ENCODE assay signal across 9 mouse cellular contexts in the genomic region with DNA sequence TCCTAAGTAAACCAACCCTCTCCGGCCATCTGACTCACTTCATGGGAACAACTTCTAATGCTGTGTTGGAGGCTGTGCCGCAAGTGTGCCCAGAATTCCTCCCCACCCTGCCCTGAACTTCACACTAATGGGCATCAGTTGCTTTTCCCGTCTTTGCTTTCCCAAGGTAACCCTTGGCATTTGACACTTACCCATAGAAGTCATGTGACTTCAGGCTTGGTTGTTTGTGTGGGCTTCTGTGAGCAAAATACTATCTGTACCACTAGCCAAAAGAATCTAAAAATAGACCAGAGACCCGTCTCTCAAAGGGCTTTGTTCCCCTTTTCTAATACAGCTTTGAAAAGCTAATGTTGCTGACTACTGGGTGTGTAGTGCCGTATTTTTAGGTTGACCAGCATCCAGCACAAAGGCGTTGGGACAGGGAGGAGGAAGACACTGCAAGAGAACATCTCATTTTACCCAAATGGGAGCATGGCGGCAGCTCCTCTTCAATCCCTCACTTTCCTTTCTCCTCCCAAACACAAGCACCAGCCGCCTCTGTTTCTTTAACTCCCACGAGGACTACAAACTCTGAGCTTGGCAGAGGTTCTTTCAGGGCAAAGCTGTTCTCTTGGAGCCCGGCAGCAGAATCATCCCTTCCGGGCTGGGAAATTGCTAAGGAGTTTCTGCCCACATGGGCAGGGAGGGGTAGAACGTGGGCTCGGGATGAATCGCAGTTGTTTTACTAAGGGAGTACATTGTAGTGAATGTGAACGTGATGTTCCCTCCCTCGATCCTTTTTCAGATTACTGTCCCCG. TPM values are rescaled to one million over a fixed set of nuclear protein-coding genes. Genes with fewer than 3 reads are reported as not detected.
DNase-seq lines count a peak whose midpoint lies in the region; ATAC-seq lines count a peak whose summit lies in the region.
"Had no signal": no experiment of that assay in that cellular context is flagged by ENCODE, and none has a peak within 500 bp of the region (broad histone marks: within the 10 kb centered on the region; RNA-seq: fewer than 3 reads in every experiment).

No protein-coding gene starts in this region.

- peaks cover 11% of the 10 kb centered on the region; the same call in 1 of the 2 replicates for H3K4me1 ChIP-seq in intestine, embryonic 15.5 days (replicated peaks)
- peaks cover 9% of the 10 kb centered on the region for H3K4me1 ChIP-seq in intestine, embryonic 16.5 days (ENCODE audit: control insufficient read depth, insufficient read depth, low read length)

- H3K4me2 ChIP-seq in intestine, embryonic 15.5 days (replicated peaks): 0 out of 2 replicates have a peak overlapping the region, but pooled peaks have one; percentile 14
- no peak overlapping the region for H3K4me2 ChIP-seq in intestine, embryonic 16.5 days (ENCODE audit: low read depth, low read length)
- H3K4me2 ChIP-seq: midbrain, embryonic 12.5 days had no signal

- no peaks in the 10 kb centered on the region for H3K9me3 ChIP-seq in intestine, embryonic 15.5 days
- H3K9me3 ChIP-seq in intestine, embryonic 16.5 days (ENCODE audit: control insufficient read depth, low read length): no peaks in the 10 kb centered on the region
- H3K9me3 ChIP-seq: midbrain, embryonic 12.5 days had no signal

- H3K9ac ChIP-seq in intestine, embryonic 15.5 days: no peak overlapping the region
- no peak overlapping the region for H3K9ac ChIP-seq in intestine, embryonic 16.5 days (ENCODE audit: low read depth, low read length)
- H3K9ac ChIP-seq: midbrain, embryonic 12.5 days had no signal

- H3K27ac ChIP-seq in intestine, embryonic 15.5 days: no peak overlapping the region
- no peak overlapping the region for H3K27ac ChIP-seq in intestine, embryonic 16.5 days (ENCODE audit: low read length)
- H3K27ac ChIP-seq: midbrain, embryonic 12.5 days had no signal

- DNase-seq in R1 (ENCODE audit: low read depth, low spot score): peak; percentile 41
- DNase-seq in frontal cortex, postnatal 36 days (ENCODE audit: low spot score in 2 of 2): peak; percentile 63 to 78
- DNase-seq in left cerebral cortex, adult 18-20 months (ENCODE audit: low spot score in 2 of 2): peak; percentile 65 to 77
- peak; percentile 36 for DNase-seq in ovary, postnatal 14 days (ENCODE audit: low spot score)
- DNase-seq in kidney, adult 8-10 months: no peak
- no peak for DNase-seq in lung, postnatal 4 days

- H3K36me3 ChIP-seq in intestine, embryonic 15.5 days: no peaks in the 10 kb centered on the region
- H3K36me3 ChIP-seq in intestine, embryonic 16.5 days (ENCODE audit: control insufficient read depth, insufficient read depth, low read length): no peaks in the 10 kb centered on the region
- H3K36me3 ChIP-seq: midbrain, embryonic 12.5 days had no signal

- no peaks in the 10 kb centered on the region for H3K27me3 ChIP-seq in intestine, embryonic 15.5 days (replicated peaks)
- no peaks in the 10 kb centered on the region for H3K27me3 ChIP-seq in intestine, embryonic 16.5 days (replicated peaks; ENCODE audit: control insufficient read depth, insufficient read depth, low read length)
- H3K27me3 ChIP-seq: midbrain, embryonic 12.5 days had no signal

- H3K4me3 ChIP-seq in intestine, embryonic 15.5 days (replicated peaks): no peak overlapping the region
- no peak overlapping the region for H3K4me3 ChIP-seq in intestine, embryonic 16.5 days (ENCODE audit: low read length)
- H3K4me3 ChIP-seq: midbrain, embryonic 12.5 days had no signal

- no peak for ATAC-seq in intestine, embryonic 15.5 days
- ATAC-seq in intestine, embryonic 16.5 days: no peak

- 70% methylated on average over 17 of the region's 17 CpGs for WGBS in intestine, embryonic 15.5 days
- WGBS in intestine, embryonic 16.5 days: 67% methylated on average over 17 of the region's 17 CpGs

RNA-seq across cellular contexts. Expression of a gene that starts 6.4 kb away (rescaled TPM):
- 14.7 and 15.2 TPM in 2 replicates for polyA plus RNA-seq in intestine, embryonic 15.5 days (2015; fragmentation: Nextera tagmentation; extraction: Ambion mirVana)
- polyA plus RNA-seq in intestine, embryonic 16.5 days (2015; fragmentation: Nextera tagmentation; extraction: Ambion mirVana): 8.8 and 9.4 TPM in 2 replicates
- 10 to 100 TPM; 17.5 to 18.0 TPM for total RNA-seq in left cerebral cortex, adult 18-20 months (2021)

Comparison
In these comparisons a context has a peak if more than half of its experiments do, and no peak if none do; other contexts are left out.
1. DNase-seq: peak in R1 (single experiment), frontal cortex, postnatal 36 days (2 of 2), left cerebral cortex, adult 18-20 months (2 of 2) and ovary, postnatal 14 days (single experiment); none in kidney, adult 8-10 months (0 of 2) and lung, postnatal 4 days (0 of 2).